Mouse (Mus musculus): ENCODE data around the gene Rbm12b1.
"Not testable (repeated sequence)": the region's sequence is repeated elsewhere in the genome, so short reads cannot be mapped to it uniquely, and the experiment has no call there.

Rbm12b1 gene

GRCm38 (mm10) chr4:12140141-12140567, at the start of gene Rbm12b1:
Gene Rbm12b1 (plus strand): TSS chr4:12140264.
- peak; percentile 69 for DNase-seq (ENCODE audit: low spot score)

- DNase-seq (ENCODE audit: low spot score), result peak; percentile 10
Observed at GRCm38 (mm10) chr4:12140592-12141062, 563 bp downstream of the Rbm12b1 start.

GRCm38 (mm10) chr4:12141516-12141915, 1.5 kb downstream of the Rbm12b1 start:
- DNase-seq (ENCODE audit: low spot score), result not testable (repeated sequence)

GRCm38 (mm10) chr4:12147660-12148059, 7.6 kb downstream of the Rbm12b1 start:
- no peak for DNase-seq (ENCODE audit: low spot score)

GRCm38 (mm10) chr4:12170986-12171317, 30.9 kb downstream of the Rbm12b1 start:
- no peak for DNase-seq (ENCODE audit: low spot score)

- DNase-seq (ENCODE audit: low spot score), result peak; percentile 70
Observed at GRCm38 (mm10) chr4:12171318-12172091, 31.4 kb downstream of the Rbm12b1 start, which contains the start of gene Fam92a. Gene Fam92a (minus strand): TSS chr4:12172015.

GRCm38 (mm10) chr4:12178992-12179391, 38.9 kb downstream of the Rbm12b1 start:
- DNase-seq (ENCODE audit: low spot score), result no peak
